Mouse (Mus musculus) heart, embryonic 11.5 days (tissue): ENCODE measurements around the gene BC017158. TPM values are rescaled to one million over a fixed set of nuclear protein-coding genes. Genes with fewer than 3 reads are reported as not detected.
"Not testable (repeated sequence)": the region's sequence is repeated elsewhere in the genome, so short reads cannot be mapped to it uniquely, and the experiment has no call there.

Experiments used
- ATAC-seq: fragments of 200-750 bp; cut with Nextera tagmentation; replicated peaks from 2 replicates; pipeline ENCODE4 v1.8.0; 2017; ENCODE audit warnings: moderate library complexity; ENCODE audit not compliant: insufficient number of reproducible peaks, low FRiP score, low TSS enrichment
- H3K27ac ChIP-seq: fragments of 300-500 bp; sonication (generic); 2 replicates; pipeline ENCODE4 v1.5.1; 2014; ENCODE audit warnings: mild to moderate bottlenecking, low read depth, low read length
- H3K27me3 ChIP-seq: fragments of 300-500 bp; sonication (generic); 2 replicates; pipeline ENCODE4 v1.6.1; 2014; ENCODE audit warnings: mild to moderate bottlenecking, low read length, mixed read lengths; ENCODE audit not compliant: control insufficient read depth, insufficient read depth
- H3K36me3 ChIP-seq: fragments of 300-500 bp; sonication (generic); 2 replicates; pipeline ENCODE4 v1.6.1; 2014; ENCODE audit warnings: mild to moderate bottlenecking, low read length, moderate library complexity, mixed read lengths; ENCODE audit not compliant: control insufficient read depth, insufficient read depth
- H3K4me1 ChIP-seq: fragments of 300-500 bp; sonication (generic); 2 replicates; pipeline ENCODE4 v1.6.1; 2014; ENCODE audit warnings: low read length; ENCODE audit not compliant: control insufficient read depth, insufficient read depth
- H3K4me2 ChIP-seq: fragments of 300-500 bp; sonication (generic); 2 replicates; pipeline ENCODE4 v1.6.1; 2014; ENCODE audit warnings: mild to moderate bottlenecking, moderate library complexity
- H3K4me3 ChIP-seq: fragments of 300-500 bp; sonication (generic); 2 replicates; pipeline ENCODE4 v1.5.1; 2014; ENCODE audit warnings: low read depth, low read length
- H3K9ac ChIP-seq: fragments of 300-500 bp; sonication (generic); 2 replicates; pipeline ENCODE4 v1.6.1; 2014; ENCODE audit warnings: mild to moderate bottlenecking, low read depth, low read length, moderate library complexity
- H3K9me3 ChIP-seq: fragments of 300-500 bp; sonication (generic); replicated peaks from 2 replicates; pipeline ENCODE4 v1.6.1; 2016; ENCODE audit warnings: low read length; ENCODE audit not compliant: control insufficient read depth
- WGBS: fragments of 180-500 bp; shearing (Covaris S2); extraction: QIAGEN DNeasy Blood & Tissue Kit; methylation state at CpG from one replicate; pipeline ENCODE4 v1.1.7; 2014; ENCODE audit not compliant: insufficient replicate concordance; 5-methylcytosine and 5-hydroxymethylcytosine counted together
- polyA plus RNA-seq: library from polyadenylated mRNA; unstranded; fragments of >200 nt; fragmentation: Nextera tagmentation; extraction: Ambion mirVana; gene quantifications from 2 replicates; pipeline ENCODE4 v1.2.1, GENCODE M21; 2014

BC017158 gene
- 18.1 and 18.2 TPM in 2 replicates for polyA plus RNA-seq

DNA sequence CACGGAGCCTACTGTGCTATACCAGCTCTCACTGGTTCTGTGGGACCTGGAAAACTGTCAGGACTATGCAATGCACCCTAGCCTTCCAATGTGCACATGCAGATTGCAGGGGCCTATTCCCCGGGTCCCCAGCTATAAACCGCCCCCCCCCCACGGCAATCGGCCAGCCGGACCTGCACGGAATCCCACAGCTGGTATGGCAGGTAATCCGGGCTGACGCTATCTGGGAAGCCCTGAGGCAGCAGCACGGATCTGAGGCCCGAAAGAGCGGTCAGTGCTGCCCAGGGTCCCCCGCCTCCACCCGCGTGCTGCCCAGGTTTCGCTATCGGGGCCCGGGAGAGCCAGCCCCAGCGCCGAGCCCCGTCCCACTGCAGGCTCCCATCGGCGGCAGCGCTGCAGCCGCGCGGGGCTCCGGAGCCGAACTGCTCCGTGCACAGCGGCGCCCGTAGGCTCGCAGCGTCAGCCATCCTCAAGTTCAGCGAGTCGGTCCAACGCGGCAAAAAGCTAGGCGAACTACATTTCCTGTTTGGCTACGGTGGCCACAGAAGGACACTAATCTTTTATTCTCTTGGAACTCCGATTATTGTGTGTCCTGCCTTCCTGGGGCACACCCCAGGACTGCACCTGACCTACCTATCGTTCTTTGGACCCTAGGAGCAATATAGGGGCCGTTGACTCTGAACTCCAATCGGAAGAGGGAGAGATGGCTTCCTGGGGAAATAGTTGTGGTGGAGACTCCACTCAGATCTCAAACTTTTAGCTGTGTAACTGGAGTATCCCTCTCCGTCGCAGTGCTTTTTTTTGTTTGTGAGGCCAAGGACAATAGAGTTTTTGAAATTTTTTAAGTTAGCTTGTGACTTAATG lies at the start of gene BC017158:
TSS of gene BC017158 (minus strand) at position 554 of the 864 bp plus-strand sequence.
- peak; percentile 73 for ATAC-seq
- H3K4me1 ChIP-seq = peaks cover 9% of the 10 kb centered on the region; the same call in 1 of the 2 replicates
- WGBS = 2% methylated on average over 47 of the region's 47 CpGs

DNA sequence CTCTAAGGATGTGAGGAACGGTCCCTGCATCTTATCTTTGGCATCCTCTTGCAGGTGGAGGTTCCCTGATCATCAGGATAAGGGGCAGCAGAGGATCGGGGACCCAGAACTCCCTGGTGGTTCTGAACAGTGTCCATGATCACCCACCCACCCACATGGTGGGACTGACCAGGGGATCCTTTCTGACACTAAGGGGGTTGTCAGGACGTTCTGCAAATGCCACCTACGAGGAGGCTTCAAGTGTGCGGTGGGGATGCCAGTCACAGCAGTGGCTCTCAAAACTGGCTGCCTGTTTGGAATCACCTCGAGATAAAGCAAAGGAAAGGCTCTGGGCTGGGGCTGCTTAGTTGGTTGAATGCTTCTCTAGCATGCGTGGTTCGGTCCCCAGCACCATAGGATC lies 49.0 kb upstream of the BC017158 start:
- no peaks in the 10 kb centered on the region for H3K9me3 ChIP-seq
- no peak for ATAC-seq
- H3K4me3 ChIP-seq = no peak overlapping the region
- H3K4me1 ChIP-seq = peaks cover 5% of the 10 kb centered on the region; the same call in 1 of the 2 replicates
- no peak overlapping the region for H3K9ac ChIP-seq
- no peak overlapping the region for H3K4me2 ChIP-seq
- H3K36me3 ChIP-seq = no peaks in the 10 kb centered on the region
- WGBS = 58% methylated on average over 8 of the region's 8 CpGs
- H3K27ac ChIP-seq = no peak overlapping the region
- no peaks in the 10 kb centered on the region for H3K27me3 ChIP-seq

More for the DNA sequence above, at the start of gene BC017158:
- peak within 1 kb of the TSS; percentile 83 for H3K9ac ChIP-seq
- H3K27ac ChIP-seq = peak within 1 kb of the TSS; percentile 50
- no peaks in the 10 kb centered on the region; the same call in 1 of the 2 replicates for H3K27me3 ChIP-seq
- no peaks in the 10 kb centered on the region for H3K36me3 ChIP-seq
- H3K4me3 ChIP-seq = peak within 1 kb of the TSS; percentile 76
- H3K9me3 ChIP-seq = no peaks in the 10 kb centered on the region
- H3K4me2 ChIP-seq = peak within 1 kb of the TSS; percentile 77

DNA sequence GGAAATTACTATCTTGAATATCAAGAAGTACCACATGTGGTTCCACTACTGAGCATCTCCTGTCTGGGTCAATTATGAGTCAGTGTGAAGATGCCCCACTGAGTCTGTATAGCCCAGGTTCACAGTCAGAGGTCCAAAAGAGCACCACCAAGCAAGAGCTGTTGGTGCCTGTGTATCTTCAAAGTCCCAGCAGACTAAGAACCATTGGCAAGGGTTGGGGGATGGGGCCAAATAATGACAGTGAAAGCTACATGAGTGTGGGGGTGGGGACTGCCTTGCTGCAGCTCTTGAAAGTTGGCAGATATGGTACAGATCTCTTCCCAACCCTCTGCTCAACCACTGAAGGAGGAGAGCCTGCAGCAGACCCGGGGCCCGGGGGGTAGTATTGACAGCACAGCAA lies 48.6 kb upstream of the BC017158 start:
- Histone ChIP-seq H3K27me3 (no peaks in the 10 kb centered on the region), H3K4me2 (no peak overlapping the region), H3K9ac (no peak overlapping the region), H3K36me3 (no peaks in the 10 kb centered on the region), H3K9me3 (no peaks in the 10 kb centered on the region), H3K4me1 (peaks cover 5% of the 10 kb centered on the region; the same call in 1 of the 2 replicates), H3K4me3 (no peak overlapping the region), H3K27ac (no peak overlapping the region)
- ATAC-seq = no peak
- 53% methylated on average over 2 of the region's 2 CpGs for WGBS

DNA sequence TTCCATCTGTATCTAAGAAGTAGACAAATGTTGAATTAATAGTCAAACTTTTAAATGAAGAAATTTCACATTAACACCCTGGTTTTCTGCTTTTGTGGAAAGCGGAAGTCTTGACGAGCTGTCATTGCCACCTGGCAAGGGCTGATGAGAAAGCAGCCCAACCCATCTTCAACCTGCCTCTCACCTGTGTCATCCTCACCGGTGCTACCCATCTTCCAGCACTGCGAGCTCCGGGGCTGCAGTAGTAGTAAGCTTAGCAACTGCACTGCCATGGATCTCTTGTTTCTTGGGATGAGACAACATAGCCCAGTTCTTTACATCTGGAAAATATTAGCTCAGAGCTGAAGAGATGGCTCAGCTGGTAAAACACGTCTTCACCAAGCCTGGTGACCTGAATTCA lies 47.7 kb upstream of the BC017158 start:
- Histone ChIP-seq H3K9ac (no peak overlapping the region), H3K9me3 (no peaks in the 10 kb centered on the region), H3K4me1 (peaks cover 5% of the 10 kb centered on the region; the same call in 1 of the 2 replicates), H3K4me3 (no peak overlapping the region), H3K36me3 (no peaks in the 10 kb centered on the region), H3K27ac (no peak overlapping the region), H3K27me3 (no peaks in the 10 kb centered on the region), H3K4me2 (no peak overlapping the region)
- no peak for ATAC-seq
- 79% methylated on average over 6 of the region's 6 CpGs for WGBS

DNA sequence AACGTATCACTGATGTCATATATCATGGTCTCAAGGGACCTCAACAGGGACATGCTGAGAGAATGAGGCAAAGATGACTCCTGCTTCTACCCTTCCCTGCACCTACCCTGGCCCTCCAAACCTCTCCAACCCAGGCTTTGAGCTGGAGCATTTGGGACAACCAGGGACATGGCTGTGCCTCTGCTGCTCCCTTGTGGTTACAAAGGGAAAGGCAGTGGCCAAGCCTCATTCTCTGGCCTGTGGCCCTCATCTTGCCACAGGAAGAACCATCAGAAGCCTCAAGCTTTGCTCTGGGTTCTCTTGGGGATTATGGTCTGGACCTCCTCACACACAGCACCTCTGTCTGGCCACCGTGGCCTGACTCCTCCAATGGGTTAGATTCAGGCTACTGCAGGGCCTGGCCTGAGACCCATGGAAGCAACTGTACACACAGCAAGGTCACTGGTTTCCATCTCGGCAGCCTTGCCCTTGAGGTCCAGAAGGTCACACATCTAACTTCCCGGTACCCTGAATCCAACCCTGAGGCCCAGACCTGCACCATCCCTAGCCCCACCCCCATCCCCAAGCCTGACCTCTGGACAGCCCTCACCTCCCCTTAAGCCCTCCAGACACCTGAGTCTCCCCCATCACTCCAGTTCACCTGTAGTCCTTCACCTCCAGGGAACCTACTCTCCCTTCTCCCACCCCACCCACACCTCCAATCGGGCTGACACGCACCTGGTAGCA lies 47.1 kb upstream of the BC017158 start:
- no peak overlapping the region for H3K9ac ChIP-seq
- no peaks in the 10 kb centered on the region for H3K9me3 ChIP-seq
- no peak; the same call in 1 of the 2 replicates for ATAC-seq
- no peaks in the 10 kb centered on the region for H3K27me3 ChIP-seq
- no peak overlapping the region for H3K4me3 ChIP-seq
- no peak overlapping the region for H3K4me2 ChIP-seq
- H3K4me1 ChIP-seq = peaks cover 5% of the 10 kb centered on the region; the same call in 1 of the 2 replicates
- no peaks in the 10 kb centered on the region for H3K36me3 ChIP-seq
- no peak overlapping the region for H3K27ac ChIP-seq
- 58% methylated on average over 6 of the region's 6 CpGs for WGBS

DNA sequence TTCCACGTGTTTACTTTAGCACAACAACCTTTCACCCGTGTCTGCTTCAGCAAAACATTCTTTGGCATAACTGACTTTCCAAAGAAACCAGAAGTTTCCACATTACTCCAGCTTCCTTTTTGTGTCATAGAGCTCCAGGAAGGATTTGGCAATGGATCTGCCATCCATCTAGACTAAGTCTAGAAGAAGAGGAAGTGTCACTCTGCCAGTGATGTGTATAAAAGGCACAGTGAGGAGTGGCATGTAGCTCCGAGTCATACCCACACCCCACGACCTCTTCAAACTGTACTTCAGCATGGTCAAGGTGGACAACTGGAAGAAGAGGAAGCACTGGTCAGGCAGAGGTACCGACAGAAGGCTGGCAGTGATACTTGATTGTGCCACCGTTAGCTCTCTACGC lies 46.5 kb upstream of the BC017158 start:
- WGBS = 80% methylated on average over 7 of the region's 7 CpGs
- Histone ChIP-seq H3K27ac (no peak overlapping the region), H3K4me3 (no peak overlapping the region), H3K27me3 (no peaks in the 10 kb centered on the region), H3K4me2 (no peak overlapping the region), H3K4me1 (peaks cover 5% of the 10 kb centered on the region; the same call in 1 of the 2 replicates), H3K9ac (no peak overlapping the region), H3K36me3 (no peaks in the 10 kb centered on the region), H3K9me3 (no peaks in the 10 kb centered on the region)
- ATAC-seq = no peak

DNA sequence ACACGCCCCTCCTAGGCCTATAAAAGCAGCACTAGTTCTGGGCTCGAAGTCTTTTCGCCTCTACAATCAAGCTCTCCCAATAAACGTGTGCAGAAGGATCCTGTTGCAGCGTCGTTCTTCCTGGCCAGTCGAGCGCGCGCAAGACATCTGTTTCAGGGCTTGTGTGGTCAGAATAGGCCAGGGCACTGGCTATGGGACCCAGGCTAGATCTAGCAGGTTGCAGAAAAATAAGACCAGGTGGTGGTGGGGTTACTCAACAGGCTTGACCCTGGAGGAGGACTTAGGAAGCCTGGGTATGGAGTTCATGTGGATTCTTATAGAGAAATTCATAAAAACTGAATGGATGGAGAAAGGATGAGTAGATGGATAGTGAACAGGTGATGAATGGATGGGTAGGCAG lies 44.7 kb upstream of the BC017158 start:
- not testable (repeated sequence) for H3K9me3 ChIP-seq, H3K27me3 ChIP-seq, H3K27ac ChIP-seq, H3K4me3 ChIP-seq, H3K9ac ChIP-seq, H3K36me3 ChIP-seq, ATAC-seq, H3K4me1 ChIP-seq, H3K4me2 ChIP-seq
- WGBS = 91% methylated on average over 7 of the region's 10 CpGs

DNA sequence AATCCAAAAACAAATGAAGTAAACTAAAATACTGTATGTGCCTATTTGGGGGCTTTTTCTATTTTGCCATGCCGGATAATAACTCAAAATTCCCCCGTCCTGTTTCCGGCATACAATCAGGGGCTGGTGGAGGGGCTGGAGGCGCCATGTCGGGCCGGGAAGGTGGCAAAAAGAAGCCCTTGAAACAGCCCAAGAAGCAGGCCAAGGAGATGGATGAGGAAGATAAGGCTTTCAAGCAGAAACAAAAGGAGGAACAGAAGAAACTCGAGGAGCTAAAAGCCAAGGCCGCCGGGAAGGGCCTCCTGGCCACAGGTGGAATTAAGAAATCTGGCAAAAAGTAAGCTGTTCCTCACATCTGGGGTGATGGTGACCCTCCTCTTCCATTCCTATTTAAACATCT lies 42.4 kb upstream of the BC017158 start:
- 61% methylated on average over 8 of the region's 9 CpGs for WGBS
- not testable (repeated sequence) for H3K4me2 ChIP-seq, H3K4me3 ChIP-seq, ATAC-seq, H3K27me3 ChIP-seq, H3K9ac ChIP-seq, H3K9me3 ChIP-seq, H3K27ac ChIP-seq, H3K36me3 ChIP-seq, H3K4me1 ChIP-seq
